Mouse (Mus musculus) kidney, postnatal 10 days (tissue): ENCODE data around the gene Slc39a3.

Experiments
- DNase-seq: peaks from one replicate; pipeline ENCODE4 v3.0.0; 2021; ENCODE audit warnings: mixed read lengths

Gene Slc39a3

GRCm38 (mm10) chr10:81041458-81042175 is 4.4 kb upstream of the Slc39a3 start:
- DNase-seq, result peak; percentile 83

- peak; percentile 45 for DNase-seq
These were observed 975 bp downstream of the Slc39a3 start for GRCm38 (mm10) chr10:81036251-81036650.

- no peak for DNase-seq
These were observed 3.6 kb downstream of the Slc39a3 start for GRCm38 (mm10) chr10:81033586-81033985.

GRCm38 (mm10) chr10:81029031-81029430 is 8.2 kb downstream of the Slc39a3 start:
- DNase-seq, result no peak

- no peak for DNase-seq
These were observed 9.0 kb downstream of the Slc39a3 start for GRCm38 (mm10) chr10:81028219-81028618.

GRCm38 (mm10) chr10:81027331-81027730 is 9.9 kb downstream of the Slc39a3 start:
- DNase-seq, result no peak

- no peak for DNase-seq
These were observed 10.4 kb downstream of the Slc39a3 start for GRCm38 (mm10) chr10:81026857-81027256.

- no peak for DNase-seq
These were observed 11.5 kb downstream of the Slc39a3 start, which contains the start of gene Diras1 for GRCm38 (mm10) chr10:81025639-81026275. Gene Diras1 (minus strand): TSS chr10:81025662.

- DNase-seq, result peak; percentile 48
These were observed 12.1 kb downstream of the Slc39a3 start for GRCm38 (mm10) chr10:81025047-81025621.

- DNase-seq, result no peak
These were observed 12.8 kb downstream of the Slc39a3 start for GRCm38 (mm10) chr10:81024346-81024937.

GRCm38 (mm10) chr10:81022744-81023143 is 14.5 kb downstream of the Slc39a3 start:
- no peak for DNase-seq

GRCm38 (mm10) chr10:81021547-81022110 is 15.6 kb downstream of the Slc39a3 start:
- DNase-seq, result no peak

- DNase-seq, result no peak
These were observed 17.0 kb downstream of the Slc39a3 start for GRCm38 (mm10) chr10:81020207-81020606.

GRCm38 (mm10) chr10:81019687-81020086 is 17.5 kb downstream of the Slc39a3 start:
- DNase-seq, result no peak

- DNase-seq, result peak; percentile 60
These were observed 18.9 kb downstream of the Slc39a3 start for GRCm38 (mm10) chr10:81018326-81018725.

GRCm38 (mm10) chr10:81016645-81017044 is 20.6 kb downstream of the Slc39a3 start:
- DNase-seq, result peak; percentile 81

GRCm38 (mm10) chr10:81015666-81016065 is 21.6 kb downstream of the Slc39a3 start:
- DNase-seq, result no peak

- peak; percentile 97 for DNase-seq
These were observed 22.5 kb downstream of the Slc39a3 start, which contains the start of gene Gng7 for GRCm38 (mm10) chr10:81014393-81015384. Gene Gng7 (minus strand): TSS chr10:81014945.

GRCm38 (mm10) chr10:81010851-81011250 is 26.4 kb downstream of the Slc39a3 start:
- DNase-seq, result peak; percentile 42

GRCm38 (mm10) chr10:81007240-81007639 is 30.0 kb downstream of the Slc39a3 start:
- peak; percentile 48 for DNase-seq

GRCm38 (mm10) chr10:81006005-81006677 is 31.1 kb downstream of the Slc39a3 start:
- DNase-seq, result no peak
